Mouse (Mus musculus): ENCODE measurements around the gene Adamts5. TPM values are rescaled to one million over a fixed set of nuclear protein-coding genes. Genes with fewer than 3 reads are reported as not detected.

Adamts5 gene
- polyA plus RNA-seq, 1 experiment from 2014 or later, result 1.2 TPM

- peaks cover 9% of the 10 kb centered on the region; the same call in 1 of the 2 replicates for H3K4me1 ChIP-seq (replicated peaks; ENCODE audit: control insufficient read depth, insufficient read depth, low read length)
- H3K9ac ChIP-seq (ENCODE audit: low read length), result no peak overlapping the region
- H3K36me3 ChIP-seq (ENCODE audit: control insufficient read depth, insufficient read depth, low read length), result no peaks in the 10 kb centered on the region
- DNase-seq (ENCODE audit: low spot score) (no peak), ATAC-seq (replicated peaks; ENCODE audit: low FRiP score, low TSS enrichment, low read depth) (no peak)
- no peak overlapping the region for H3K27ac ChIP-seq (ENCODE audit: low read depth)
- no peak overlapping the region for H3K4me3 ChIP-seq (ENCODE audit: low read depth, low read length)
- no peaks in the 10 kb centered on the region for H3K27me3 ChIP-seq (replicated peaks; ENCODE audit: control insufficient read depth, insufficient read depth, low read length)
- no peak overlapping the region for H3K4me2 ChIP-seq (ENCODE audit: low read length)
- no peaks in the 10 kb centered on the region for H3K9me3 ChIP-seq (ENCODE audit: control insufficient read depth, low read length)
- WGBS, result 22% methylated on average over 3 of the region's 3 CpGs
These were observed 94.6 kb downstream of the Adamts5 start for GRCm38 (mm10) chr16:85807072-85807471.

Other genes starting within 250 kb of the Adamts5 start
- 24.7 and 30.8 TPM in 2 replicates for gene Adamts1, start 98.7 kb downstream of the Adamts5 start, polyA plus RNA-seq (2014; fragmentation: Nextera tagmentation; extraction: Ambion mirVana)